Mouse (Mus musculus) midbrain, embryonic 12.5 days (tissue): ENCODE results near the gene Lama2. TPM values are rescaled to one million over a fixed set of nuclear protein-coding genes. Genes with fewer than 3 reads are reported as not detected.

Source experiments
- ATAC-seq: fragments of 200-750 bp; cut with Nextera tagmentation; 2 replicates; pipeline ENCODE4 v1.8.0; 2017; ENCODE audit warnings: low read depth, moderate TSS enrichment, moderate library complexity; ENCODE audit not compliant: low FRiP score
- H3K27ac ChIP-seq: fragments of 300-500 bp; sonication (generic); replicated peaks from 2 replicates; pipeline ENCODE4 v1.5.1; 2016; ENCODE audit warnings: mild to moderate bottlenecking
- H3K27me3 ChIP-seq: fragments of 300-500 bp; sonication (generic); 2 replicates; pipeline ENCODE4 v1.6.1; 2016; ENCODE audit warnings: mild to moderate bottlenecking
- H3K36me3 ChIP-seq: fragments of 300-500 bp; sonication (generic); 2 replicates; pipeline ENCODE4 v1.6.1; 2016
- H3K4me1 ChIP-seq: fragments of 300-500 bp; sonication (generic); 2 replicates; pipeline ENCODE4 v1.6.1; 2016
- H3K4me2 ChIP-seq: fragments of 300-500 bp; sonication (generic); replicated peaks from 2 replicates; pipeline ENCODE4 v1.6.1; 2016; ENCODE audit warnings: mild to moderate bottlenecking, moderate library complexity
- H3K4me3 ChIP-seq: fragments of 300-500 bp; sonication (generic); 2 replicates; pipeline ENCODE4 v1.5.1; 2016; ENCODE audit warnings: mild to moderate bottlenecking
- H3K9ac ChIP-seq: fragments of 300-500 bp; sonication (generic); replicated peaks from 2 replicates; pipeline ENCODE4 v1.6.1; 2016; ENCODE audit warnings: mild to moderate bottlenecking, moderate library complexity
- H3K9me3 ChIP-seq: fragments of 300-500 bp; sonication (generic); 2 replicates; pipeline ENCODE4 v1.6.1; 2016; ENCODE audit warnings: mild to moderate bottlenecking
- WGBS: fragments of 180-500 bp; shearing (Covaris S2); methylation state at CpG from one replicate; pipeline ENCODE4 v1.1.7; 2016; 5-methylcytosine and 5-hydroxymethylcytosine counted together
- polyA plus RNA-seq: library from polyadenylated mRNA; unstranded; fragments of >200 nt; fragmentation: Nextera tagmentation; extraction: Ambion mirVana; gene quantifications from 2 replicates; pipeline ENCODE4 v1.2.1, GENCODE M21; 2016

Lama2 gene
- 7.7 and 11.4 TPM in 2 replicates for polyA plus RNA-seq

DNA sequence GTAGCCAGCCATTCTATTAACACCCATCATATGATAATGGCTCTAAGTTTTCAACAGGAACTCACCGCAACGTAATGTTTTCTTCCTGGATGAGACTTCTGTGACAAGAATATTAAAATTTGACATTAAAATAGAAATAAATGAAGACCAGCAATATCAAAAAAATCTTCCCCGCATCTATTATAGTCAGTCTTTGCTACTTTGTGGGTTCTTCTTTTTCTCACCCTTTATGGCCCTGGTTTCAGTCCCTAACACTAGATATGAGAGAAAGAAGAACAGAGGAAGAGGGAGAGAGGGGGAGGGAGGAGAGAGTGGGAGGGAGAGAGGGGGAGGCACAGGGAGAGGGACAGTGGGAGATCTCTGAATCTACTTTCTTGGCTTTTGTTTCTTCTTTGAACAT lies at the start of gene Lama2:
TSS of gene Lama2 (minus strand) at position 101 of the 400 bp plus-strand sequence.
- H3K27me3 ChIP-seq, result peaks cover 6% of the 10 kb centered on the region; the same call in 1 of the 2 replicates
- WGBS, result 95% methylated on average over 3 of the region's 3 CpGs
- no peaks in the 10 kb centered on the region for H3K36me3 ChIP-seq
- no peaks in the 10 kb centered on the region for H3K9me3 ChIP-seq
- peaks cover 9% of the 10 kb centered on the region for H3K4me1 ChIP-seq
- H3K4me2 ChIP-seq, result no peak within 1 kb of the TSS
- ATAC-seq, result no peak
- no peak within 1 kb of the TSS for H3K9ac ChIP-seq
- H3K4me3 ChIP-seq, result no peak within 1 kb of the TSS
- no peak within 1 kb of the TSS for H3K27ac ChIP-seq

DNA sequence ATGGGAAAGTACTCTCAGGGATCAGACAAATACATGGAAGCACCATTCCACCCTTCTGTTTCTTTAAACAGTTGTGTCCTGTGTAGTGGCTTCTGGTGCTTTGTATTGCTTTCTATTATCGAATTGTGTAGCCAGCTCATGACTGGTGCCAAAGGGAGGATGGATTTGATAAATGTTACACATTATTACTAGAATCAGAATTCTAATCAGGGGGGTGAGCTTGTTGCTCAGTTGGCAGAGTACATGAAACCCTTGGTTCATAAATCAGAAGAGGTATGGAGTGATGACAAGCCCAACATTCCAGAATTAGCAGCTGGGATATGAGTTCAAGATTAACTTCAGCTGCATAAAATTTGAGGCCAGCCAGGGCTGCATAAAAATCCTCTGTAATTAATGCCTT lies 44.8 kb upstream of the Lama2 start:
- ATAC-seq, result no peak
- WGBS, result 86% methylated on average over 1 of the region's 1 CpGs
- Histone ChIP-seq H3K4me1 (no peaks in the 10 kb centered on the region), H3K4me2 (no peak overlapping the region), H3K36me3 (no peaks in the 10 kb centered on the region), H3K9ac (no peak overlapping the region), H3K27ac (no peak overlapping the region), H3K4me3 (no peak overlapping the region), H3K9me3 (no peaks in the 10 kb centered on the region), H3K27me3 (no peaks in the 10 kb centered on the region)

DNA sequence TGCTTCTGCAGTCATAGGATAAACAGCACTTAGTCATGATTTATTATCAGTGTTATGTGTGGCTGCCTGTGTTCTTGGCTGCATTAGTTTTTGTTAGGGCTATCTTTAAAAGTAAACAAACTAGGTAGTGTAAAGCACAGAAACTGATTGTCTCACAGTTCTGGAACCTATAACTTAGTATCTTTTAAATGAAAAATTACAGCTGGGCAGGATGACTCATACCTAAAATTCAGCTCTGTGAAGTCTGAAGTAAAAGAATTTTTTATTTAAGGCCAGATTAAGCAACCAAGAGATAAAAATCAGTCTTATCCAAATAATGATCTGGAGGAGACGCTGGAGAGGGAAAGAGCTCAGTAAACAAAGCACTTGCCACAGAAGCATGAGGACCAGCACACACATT lies 43.8 kb upstream of the Lama2 start:
- Histone ChIP-seq H3K4me3 (no peak overlapping the region), H3K27ac (no peak overlapping the region), H3K36me3 (no peaks in the 10 kb centered on the region), H3K4me2 (no peak overlapping the region), H3K9ac (no peak overlapping the region), H3K4me1 (no peaks in the 10 kb centered on the region), H3K27me3 (no peaks in the 10 kb centered on the region), H3K9me3 (no peaks in the 10 kb centered on the region)
- 77% methylated on average over 1 of the region's 1 CpGs for WGBS
- ATAC-seq, result no peak

DNA sequence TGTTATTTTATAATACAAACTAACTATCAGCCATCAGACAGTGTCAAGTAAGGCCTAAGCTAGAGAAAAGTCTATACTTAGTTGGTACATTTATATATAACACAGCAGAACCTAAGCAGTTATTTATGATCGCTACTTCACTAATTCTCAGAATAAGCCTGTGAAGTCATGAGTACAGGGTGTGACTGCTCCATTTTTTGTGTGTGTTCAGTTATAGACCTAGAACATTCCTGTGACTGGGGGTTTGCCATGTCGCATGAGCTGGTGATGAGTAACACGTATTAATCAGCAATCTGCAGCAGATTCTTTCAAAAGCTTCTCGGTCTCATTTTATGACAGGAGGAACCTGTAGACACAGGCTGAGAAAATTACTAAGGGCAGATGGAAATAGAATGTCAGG lies 34.6 kb upstream of the Lama2 start:
- Histone ChIP-seq H3K4me2 (no peak overlapping the region), H3K9me3 (no peaks in the 10 kb centered on the region), H3K36me3 (no peaks in the 10 kb centered on the region), H3K27ac (no peak overlapping the region), H3K27me3 (no peaks in the 10 kb centered on the region), H3K4me1 (no peaks in the 10 kb centered on the region), H3K9ac (no peak overlapping the region), H3K4me3 (no peak overlapping the region)
- ATAC-seq, result no peak
- WGBS, result 93% methylated on average over 4 of the region's 4 CpGs

DNA sequence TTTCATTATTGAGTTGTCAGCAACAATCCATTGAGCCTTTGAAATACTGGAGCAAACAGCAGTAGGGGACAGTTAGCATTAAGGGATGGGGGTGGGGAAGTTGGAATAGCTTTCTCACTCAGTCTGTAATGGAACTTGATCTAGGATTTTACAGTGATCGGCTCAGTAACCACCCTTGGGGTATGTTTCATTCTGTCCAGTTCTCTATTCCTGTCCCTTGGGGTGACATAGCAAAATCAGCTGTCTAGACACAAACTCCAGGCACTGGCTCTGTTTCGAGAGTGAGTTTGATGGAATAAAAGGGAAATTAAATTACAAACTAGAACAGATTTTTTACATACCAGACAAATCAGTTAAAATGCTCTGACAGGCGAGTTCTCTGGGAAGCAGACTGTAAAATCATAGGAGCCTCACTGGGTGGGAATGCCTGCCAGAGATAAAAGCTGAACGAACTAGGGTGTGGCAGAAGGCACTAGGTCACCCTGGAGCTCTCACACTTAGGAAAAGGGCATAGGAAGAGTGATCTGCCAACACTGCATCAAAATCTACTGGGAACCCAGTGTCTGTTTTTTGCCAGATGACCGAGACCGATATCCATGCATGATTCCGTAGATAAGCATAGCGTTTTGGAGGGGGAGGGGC lies 33.3 kb upstream of the Lama2 start:
- H3K27me3 ChIP-seq, result no peaks in the 10 kb centered on the region
- no peak overlapping the region for H3K9ac ChIP-seq
- H3K4me2 ChIP-seq, result no peak overlapping the region
- H3K4me3 ChIP-seq, result no peak overlapping the region
- no peaks in the 10 kb centered on the region for H3K4me1 ChIP-seq
- H3K36me3 ChIP-seq, result no peaks in the 10 kb centered on the region
- 0 out of 2 replicates have a peak, but pooled peaks have one; percentile 11 for ATAC-seq
- no peak overlapping the region for H3K27ac ChIP-seq
- no peaks in the 10 kb centered on the region for H3K9me3 ChIP-seq
- WGBS, result 71% methylated on average over 8 of the region's 8 CpGs

DNA sequence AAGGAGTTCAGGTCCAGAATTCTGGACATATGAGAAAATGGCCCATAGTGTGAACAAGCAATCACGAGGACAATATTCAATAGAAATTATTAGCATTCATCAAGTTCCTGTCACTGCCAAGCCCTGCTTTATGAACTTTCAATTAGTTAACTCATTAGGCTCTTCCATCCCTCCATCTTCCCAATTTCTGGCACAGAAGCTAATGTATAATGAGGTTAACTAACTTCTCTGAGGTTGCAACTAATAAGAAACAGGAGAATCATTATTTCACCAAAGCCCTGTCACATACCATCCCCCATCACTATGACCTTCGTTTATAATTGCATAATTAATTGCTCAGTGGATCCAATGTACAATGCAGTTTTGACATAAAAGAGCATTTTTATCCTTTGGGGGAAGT lies 16.2 kb upstream of the Lama2 start:
- Histone ChIP-seq H3K4me2 (no peak overlapping the region), H3K4me1 (no peaks in the 10 kb centered on the region), H3K36me3 (no peaks in the 10 kb centered on the region), H3K9me3 (no peaks in the 10 kb centered on the region), H3K27me3 (no peaks in the 10 kb centered on the region), H3K27ac (no peak overlapping the region), H3K4me3 (no peak overlapping the region), H3K9ac (no peak overlapping the region)
- WGBS, result 86% methylated on average over 2 of the region's 2 CpGs
- no peak for ATAC-seq

DNA sequence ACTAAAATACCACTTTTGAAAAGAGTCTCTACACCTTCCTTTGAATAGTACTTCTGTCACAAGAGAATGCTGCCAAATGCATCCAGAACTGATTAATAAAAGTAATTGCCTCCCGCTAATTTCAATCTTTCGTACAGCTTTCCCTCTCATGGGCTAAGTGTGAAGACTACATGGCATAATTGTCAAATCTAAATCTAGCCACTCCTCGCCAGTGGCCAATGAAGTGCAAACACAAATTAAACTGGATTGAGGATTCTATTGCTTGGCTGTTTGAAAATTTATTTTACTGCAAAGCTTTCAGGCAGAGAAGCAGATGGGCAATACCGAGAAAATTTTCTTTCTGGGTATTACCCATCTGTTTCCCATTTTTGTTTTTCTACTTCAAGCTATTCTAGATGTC lies 11.4 kb upstream of the Lama2 start:
- no peaks in the 10 kb centered on the region for H3K27me3 ChIP-seq
- no peak overlapping the region for H3K27ac ChIP-seq
- H3K9me3 ChIP-seq, result no peaks in the 10 kb centered on the region
- no peak overlapping the region for H3K4me2 ChIP-seq
- WGBS, result 87% methylated on average over 4 of the region's 4 CpGs
- no peaks in the 10 kb centered on the region for H3K4me1 ChIP-seq
- no peak overlapping the region for H3K9ac ChIP-seq
- no peaks in the 10 kb centered on the region for H3K36me3 ChIP-seq
- H3K4me3 ChIP-seq, result no peak overlapping the region
- no peak for ATAC-seq

DNA sequence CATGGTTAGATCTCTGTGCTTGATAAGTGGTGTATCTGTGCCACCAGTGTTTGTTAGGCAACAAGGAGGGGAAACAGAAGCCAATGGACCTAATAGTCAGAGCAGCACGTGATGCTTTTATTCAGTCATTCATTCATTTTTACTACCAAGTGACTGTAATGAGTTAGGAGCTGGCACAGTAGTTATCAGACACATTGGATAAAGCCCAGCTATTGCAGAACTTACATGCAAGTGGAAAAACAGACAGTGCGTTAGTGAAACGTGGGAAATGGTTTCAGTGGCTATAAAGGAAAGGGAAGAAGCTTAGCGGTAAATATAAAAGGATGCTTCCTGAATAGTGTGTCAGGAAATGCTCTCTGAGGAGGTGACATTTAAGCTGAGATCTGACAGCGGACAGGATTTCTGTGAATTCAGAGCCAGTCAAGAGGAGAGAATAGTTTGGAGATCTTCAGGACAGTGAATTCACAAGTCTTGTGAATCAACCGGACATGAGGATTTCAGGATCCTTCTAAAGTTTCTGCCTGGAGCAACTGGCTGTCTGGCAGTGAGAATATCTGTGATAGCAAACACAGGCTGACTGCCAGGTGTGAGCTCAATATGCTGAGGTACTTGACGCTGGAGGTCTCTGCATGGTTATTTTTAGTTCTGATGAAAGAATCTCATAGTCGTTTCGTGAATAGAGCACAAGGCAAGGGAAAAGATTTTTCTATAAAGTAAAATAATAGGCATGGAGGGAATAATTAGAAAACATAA lies 2.3 kb upstream of the Lama2 start:
- Histone ChIP-seq H3K4me3 (no peak overlapping the region), H3K4me2 (no peak overlapping the region), H3K4me1 (no peaks in the 10 kb centered on the region), H3K9me3 (no peaks in the 10 kb centered on the region), H3K27ac (no peak overlapping the region), H3K36me3 (no peaks in the 10 kb centered on the region), H3K9ac (no peak overlapping the region), H3K27me3 (peaks cover 2% of the 10 kb centered on the region; the same call in 1 of the 2 replicates)
- ATAC-seq, result no peak
- WGBS, result 81% methylated on average over 9 of the region's 9 CpGs

DNA sequence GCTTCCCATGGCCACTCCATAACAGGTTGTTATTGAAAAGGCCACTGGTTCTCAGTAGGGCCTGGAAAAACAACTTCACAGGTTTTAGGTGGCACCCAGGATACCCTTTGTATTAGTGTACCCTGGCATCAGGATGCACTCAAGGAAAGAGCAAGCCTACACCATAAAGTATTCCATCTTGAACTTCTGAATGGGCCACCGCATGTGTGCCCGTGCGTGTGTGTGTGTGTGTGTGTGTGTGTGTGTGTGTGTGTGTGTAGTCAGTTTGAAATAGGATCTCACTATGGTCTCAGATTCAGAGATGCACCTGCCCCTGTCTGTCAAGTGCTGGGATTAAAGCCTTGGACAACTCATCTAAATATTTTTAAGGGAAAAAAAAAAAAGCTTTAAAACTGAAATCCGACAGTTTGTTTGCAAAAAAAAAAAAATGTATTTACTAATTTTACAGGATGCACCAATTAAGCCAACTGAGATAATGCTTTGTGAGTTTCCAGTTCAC lies 2.0 kb downstream of the Lama2 start:
- 81% methylated on average over 4 of the region's 4 CpGs for WGBS

DNA sequence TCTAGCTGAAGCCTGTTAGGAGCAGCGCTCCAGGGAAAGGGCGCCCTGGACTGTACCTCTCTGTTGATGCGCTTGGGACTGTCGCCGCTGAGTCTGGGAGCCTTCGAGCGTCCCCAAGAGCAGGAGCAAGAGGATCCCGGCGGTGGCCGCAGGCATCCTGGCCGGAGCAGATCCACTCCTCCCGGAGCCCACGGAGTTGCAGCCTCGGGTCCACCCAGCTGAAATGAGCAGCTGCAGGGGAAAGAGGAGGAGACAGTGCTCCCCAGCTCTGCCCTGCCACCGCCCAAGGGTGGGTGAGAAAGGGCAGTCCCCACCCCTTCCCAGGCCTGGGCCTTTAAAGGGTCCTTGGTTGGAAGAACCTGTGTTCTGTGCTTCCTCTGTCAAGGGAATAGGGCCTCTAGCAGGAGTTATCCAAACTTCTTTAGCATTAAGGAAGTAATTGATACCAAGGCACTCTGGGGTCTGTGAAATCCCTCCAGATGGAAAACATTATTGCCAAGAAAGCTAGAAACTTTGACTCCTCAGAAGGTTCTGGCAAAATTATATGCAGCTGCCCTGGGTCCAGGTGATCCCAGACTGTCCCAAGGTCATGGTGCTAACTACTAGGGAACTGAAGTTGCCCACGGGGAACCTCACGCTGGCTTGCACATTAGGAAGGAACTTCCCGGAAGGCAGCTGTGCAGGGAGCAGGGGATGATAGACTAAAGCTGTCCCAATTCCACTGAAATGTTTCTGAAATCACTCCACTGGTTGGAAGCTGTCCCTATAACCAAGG lies 2.7 kb downstream of the Lama2 start:
- WGBS, result 12% methylated on average over 18 of the region's 18 CpGs
- H3K9me3 ChIP-seq, result no peaks in the 10 kb centered on the region

More for the DNA sequence above, 2.0 kb downstream of the Lama2 start:
- no peak overlapping the region for H3K27ac ChIP-seq
- no peaks in the 10 kb centered on the region for H3K36me3 ChIP-seq
- H3K4me1 ChIP-seq, result peaks cover 9% of the 10 kb centered on the region
- peaks cover 6% of the 10 kb centered on the region; the same call in 1 of the 2 replicates for H3K27me3 ChIP-seq
- H3K9ac ChIP-seq, result no peak overlapping the region
- no peak overlapping the region for H3K4me2 ChIP-seq
- no peak for ATAC-seq
- no peak overlapping the region for H3K4me3 ChIP-seq
- H3K9me3 ChIP-seq, result no peaks in the 10 kb centered on the region

DNA sequence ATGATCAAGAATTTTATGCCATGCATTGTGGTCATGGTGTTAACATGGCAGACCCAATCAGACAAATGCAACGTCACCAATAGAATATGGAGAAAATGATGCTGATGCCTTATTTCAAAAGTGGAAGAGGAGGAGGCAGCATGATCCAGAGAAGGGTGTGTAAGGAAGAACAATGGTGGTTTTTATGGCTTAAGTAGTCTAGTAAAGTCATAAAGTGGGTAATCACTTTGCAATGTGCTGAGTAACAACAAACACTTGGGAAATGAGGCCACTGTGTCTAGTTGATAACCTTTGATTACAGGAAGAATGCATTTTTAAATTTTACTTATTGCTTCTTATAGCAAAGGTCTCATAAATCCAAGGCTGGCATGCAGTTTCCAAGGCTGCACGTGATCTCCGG lies 23.9 kb downstream of the Lama2 start:
- no peak overlapping the region for H3K4me3 ChIP-seq
- no peak overlapping the region for H3K9ac ChIP-seq
- no peaks in the 10 kb centered on the region for H3K36me3 ChIP-seq
- H3K4me1 ChIP-seq, result no peaks in the 10 kb centered on the region
- no peaks in the 10 kb centered on the region for H3K27me3 ChIP-seq
- H3K27ac ChIP-seq, result no peak overlapping the region
- no peaks in the 10 kb centered on the region for H3K9me3 ChIP-seq
- no peak for ATAC-seq
- WGBS, result 96% methylated on average over 3 of the region's 3 CpGs
- no peak overlapping the region for H3K4me2 ChIP-seq

More for the DNA sequence above, 2.7 kb downstream of the Lama2 start:
- Histone ChIP-seq H3K27me3 (peaks cover 6% of the 10 kb centered on the region; the same call in 1 of the 2 replicates), H3K9ac (peak overlapping the region; percentile 43; the same call in 1 of the 2 replicates), H3K4me1 (peaks cover 9% of the 10 kb centered on the region), H3K4me3 (peak overlapping the region; percentile 33), H3K4me2 (peak overlapping the region; percentile 58), H3K27ac (no peak overlapping the region), H3K36me3 (no peaks in the 10 kb centered on the region)
- peak; percentile 71 for ATAC-seq

DNA sequence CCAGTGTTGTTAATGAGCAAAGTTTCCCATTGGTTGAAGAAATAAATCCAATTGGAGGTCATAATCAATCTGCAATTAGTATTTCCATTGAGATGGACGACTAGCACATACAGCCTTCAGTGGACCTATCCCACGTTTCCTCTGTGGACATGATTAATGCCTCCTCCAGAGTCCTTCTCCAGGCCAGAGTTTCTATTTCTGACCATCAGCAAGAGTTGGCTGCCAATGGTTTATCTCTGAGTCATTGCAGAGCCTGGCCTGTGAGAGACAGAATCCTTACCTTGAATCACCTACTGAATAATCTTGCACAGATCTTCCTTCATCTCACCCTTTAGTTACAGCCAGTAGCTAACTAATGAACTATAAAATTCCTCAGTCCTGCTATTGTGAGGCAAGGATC lies 86.3 kb downstream of the Lama2 start:
- ATAC-seq, result no peak
- WGBS, result 89% methylated on average over 2 of the region's 2 CpGs
- no peaks in the 10 kb centered on the region for H3K4me1 ChIP-seq

More for the DNA sequence above, 86.3 kb downstream of the Lama2 start:
- Histone ChIP-seq H3K4me3 (no peak overlapping the region), H3K27ac (no peak overlapping the region), H3K27me3 (no peaks in the 10 kb centered on the region), H3K9me3 (no peaks in the 10 kb centered on the region), H3K36me3 (no peaks in the 10 kb centered on the region), H3K4me2 (no peak overlapping the region), H3K9ac (no peak overlapping the region)
